Mouse (Mus musculus): ENCODE data around the gene Ahcyl2.
A peak's percentile ranks its signal among the peaks of the same experiment; 100 is the strongest.

Gene Ahcyl2

GRCm38 (mm10) chr6:29851873-29852272, 84.1 kb downstream of the Ahcyl2 start:
- no peak for DNase-seq (ENCODE audit: low read depth, low spot score)

- peak; percentile 92 for DNase-seq (ENCODE audit: low read depth, low spot score)
These were observed 85.5 kb downstream of the Ahcyl2 start for GRCm38 (mm10) chr6:29853213-29853899.

DNA sequence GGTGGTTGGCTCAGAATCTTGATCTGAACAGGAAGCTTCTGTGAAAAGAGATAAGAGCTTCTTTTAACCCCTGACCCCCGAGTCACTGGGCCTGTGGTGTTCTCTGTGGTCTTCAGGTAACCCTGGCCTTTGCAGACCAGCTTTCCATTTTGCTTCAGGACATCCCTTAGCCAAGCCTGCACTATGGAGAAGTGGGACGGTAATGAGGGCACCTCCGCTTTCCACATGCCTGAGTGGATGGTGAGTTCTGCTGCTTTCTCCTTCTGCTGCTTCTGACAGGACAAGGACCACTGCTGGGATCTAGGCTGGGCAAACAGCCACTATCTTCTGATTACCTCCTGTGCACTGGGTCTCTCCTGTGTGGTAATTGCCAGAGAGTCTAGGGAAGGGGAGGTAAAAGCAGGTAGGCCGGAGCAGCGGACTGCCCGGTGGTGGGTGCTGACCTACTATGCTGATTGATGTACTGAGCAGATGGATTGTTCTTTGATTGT, 86.1 kb downstream of the Ahcyl2 start:
- DNase-seq (ENCODE audit: low read depth, low spot score) = no peak

- DNase-seq (ENCODE audit: low read depth, low spot score) = no peak
These were observed 90.8 kb downstream of the Ahcyl2 start for GRCm38 (mm10) chr6:29858619-29859018.

DNA sequence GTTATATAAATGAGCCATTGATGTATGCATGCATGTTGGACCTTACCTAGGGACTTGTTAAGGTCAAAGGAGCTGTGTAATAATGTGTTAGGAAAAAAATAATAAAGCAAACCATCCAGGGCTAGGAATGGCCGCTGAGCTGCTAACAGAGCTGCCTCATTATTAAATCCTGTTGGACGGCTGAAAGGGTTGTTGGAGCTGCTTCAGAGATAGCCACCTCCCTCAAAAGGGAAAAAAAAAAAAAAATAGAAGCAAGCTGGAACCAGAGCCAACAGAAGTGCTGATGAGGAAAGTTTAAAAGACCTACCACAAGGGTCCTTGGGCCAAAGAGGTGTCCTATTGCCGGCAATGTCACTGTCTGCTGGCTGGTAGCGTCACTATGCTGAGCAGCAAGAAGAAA, 91.5 kb downstream of the Ahcyl2 start:
- DNase-seq (ENCODE audit: low read depth, low spot score) = no peak

- peak; percentile 74 for DNase-seq (ENCODE audit: low read depth, low spot score)
These were observed 92.4 kb downstream of the Ahcyl2 start for GRCm38 (mm10) chr6:29860238-29860637.

GRCm38 (mm10) chr6:29864926-29865325, 97.1 kb downstream of the Ahcyl2 start:
- DNase-seq (ENCODE audit: low read depth, low spot score) = no peak

GRCm38 (mm10) chr6:29866935-29867724, 99.3 kb downstream of the Ahcyl2 start:
- no peak for DNase-seq (ENCODE audit: low read depth, low spot score)

DNA sequence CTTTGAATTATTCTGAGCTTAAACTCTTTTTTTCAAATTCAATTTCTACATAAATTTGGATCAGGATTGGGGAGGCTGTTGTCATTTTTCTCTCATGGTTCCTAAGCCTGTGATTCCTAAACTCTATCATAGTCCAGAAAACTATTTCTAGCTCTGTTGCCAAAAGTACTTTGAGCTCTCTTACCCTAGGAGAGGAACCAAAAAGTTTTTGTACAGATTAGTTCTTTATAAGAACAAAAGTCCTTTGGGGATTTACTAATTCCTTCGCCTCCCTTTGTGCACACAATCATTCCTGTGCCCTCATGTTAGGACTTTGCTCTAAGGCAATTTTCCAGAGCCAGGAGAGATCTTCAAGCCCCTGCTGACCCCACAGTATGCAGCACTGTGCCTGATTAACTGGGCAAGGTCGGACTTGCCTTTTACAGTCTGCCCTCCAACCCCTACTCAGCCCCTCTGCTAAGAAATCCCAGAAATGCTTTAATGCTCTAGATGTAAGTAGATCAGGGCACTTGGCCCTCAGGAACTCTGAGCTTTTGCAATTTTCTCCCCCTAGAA, 100.6 kb downstream of the Ahcyl2 start:
- DNase-seq (ENCODE audit: low read depth, low spot score) = no peak

DNA sequence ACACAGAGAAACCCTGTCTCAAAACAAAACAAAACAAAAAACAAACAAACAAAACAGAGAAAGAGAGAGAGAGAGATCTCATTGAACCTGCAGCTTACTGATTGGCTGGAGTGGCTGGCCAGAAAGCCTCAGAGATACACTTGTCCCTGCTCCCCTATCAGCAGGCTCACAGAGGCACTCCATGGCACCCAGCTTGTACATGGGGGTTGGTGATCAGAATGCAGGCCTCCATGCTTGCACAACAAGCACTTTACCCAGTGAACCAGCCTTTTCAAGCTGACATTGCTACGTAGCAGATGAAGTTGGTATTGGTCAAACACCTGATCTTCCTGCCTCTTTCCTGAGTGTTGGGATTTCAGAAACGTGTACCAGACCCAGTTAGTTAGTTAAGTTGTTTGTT, 105.8 kb downstream of the Ahcyl2 start:
- no peak for DNase-seq (ENCODE audit: low read depth, low spot score)

GRCm38 (mm10) chr6:29875576-29875975, 107.8 kb downstream of the Ahcyl2 start:
- no peak for DNase-seq (ENCODE audit: low read depth, low spot score)

- DNase-seq (ENCODE audit: low read depth, low spot score) = no peak
These were observed 109.0 kb downstream of the Ahcyl2 start for GRCm38 (mm10) chr6:29876782-29877181.

- no peak for DNase-seq (ENCODE audit: low read depth, low spot score)
These were observed 111.8 kb downstream of the Ahcyl2 start for GRCm38 (mm10) chr6:29879579-29879978.

GRCm38 (mm10) chr6:29880796-29881195, 113.0 kb downstream of the Ahcyl2 start:
- DNase-seq (ENCODE audit: low read depth, low spot score) = no peak

- DNase-seq (ENCODE audit: low read depth, low spot score) = no peak
These were observed 114.1 kb downstream of the Ahcyl2 start for GRCm38 (mm10) chr6:29881936-29882335.

DNA sequence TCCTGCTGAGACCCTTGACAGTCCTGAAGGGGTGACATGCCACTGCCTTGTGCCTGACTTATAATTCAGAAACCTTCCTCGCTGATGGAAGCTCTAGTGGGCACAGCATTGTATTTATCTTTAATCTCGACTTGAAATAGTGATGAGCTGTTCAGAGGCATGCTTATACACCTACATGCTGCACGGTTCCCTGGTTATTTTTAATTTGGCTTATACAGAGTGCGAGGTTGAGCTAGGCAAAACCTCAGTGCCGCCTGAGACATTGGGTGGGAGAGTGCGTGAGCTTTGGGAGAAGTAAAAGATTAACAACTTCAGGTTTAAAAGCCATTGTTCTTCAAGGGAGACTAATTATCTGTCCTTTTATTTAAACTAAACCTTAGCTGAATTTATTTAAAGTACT, 115.1 kb downstream of the Ahcyl2 start:
- no peak for DNase-seq (ENCODE audit: low read depth, low spot score)

DNA sequence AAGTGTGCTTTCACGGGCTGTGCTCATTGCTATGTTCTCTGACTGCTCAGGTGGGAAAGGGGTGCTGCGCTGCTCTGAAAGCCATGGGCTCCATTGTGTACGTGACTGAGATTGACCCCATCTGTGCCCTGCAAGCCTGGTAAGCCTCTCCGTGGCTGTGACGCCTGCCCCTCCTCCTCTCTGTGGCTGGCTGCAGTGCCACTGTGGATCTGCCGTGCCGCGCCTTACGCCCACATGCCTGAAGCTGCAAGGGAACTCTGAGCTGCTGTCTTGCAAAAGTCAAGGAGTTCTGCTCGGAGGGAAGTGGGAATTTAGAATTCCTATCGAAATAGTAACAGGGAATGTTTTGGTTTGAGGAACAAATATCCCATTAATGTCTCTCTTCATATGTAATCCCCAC, 123.3 kb downstream of the Ahcyl2 start:
- DNase-seq (ENCODE audit: low read depth, low spot score) = no peak

GRCm38 (mm10) chr6:29896976-29897375, 129.2 kb downstream of the Ahcyl2 start:
- DNase-seq (ENCODE audit: low read depth, low spot score) = no peak

GRCm38 (mm10) chr6:29901450-29901849, 133.6 kb downstream of the Ahcyl2 start:
- DNase-seq (ENCODE audit: low read depth, low spot score) = no peak

DNA sequence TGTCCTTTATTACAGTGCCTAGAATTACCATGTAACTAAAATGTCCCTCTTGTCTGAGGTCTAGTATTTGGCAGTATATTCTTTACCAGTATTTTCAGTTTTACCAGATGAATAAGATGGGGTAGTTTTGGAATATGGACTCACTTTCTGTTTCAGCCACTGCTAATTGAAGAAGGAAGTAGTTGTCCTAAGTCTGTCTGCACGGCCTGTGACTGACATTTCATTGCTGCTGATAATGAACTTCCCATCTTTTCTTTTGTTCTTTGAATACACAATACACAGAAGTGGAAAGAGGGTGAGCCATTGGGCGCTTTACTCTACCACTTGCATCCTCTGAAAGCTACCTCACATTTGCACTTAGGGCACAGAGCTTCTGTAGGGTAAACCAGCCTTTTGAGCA, 134.4 kb downstream of the Ahcyl2 start:
- no peak for DNase-seq (ENCODE audit: low read depth, low spot score)

DNA sequence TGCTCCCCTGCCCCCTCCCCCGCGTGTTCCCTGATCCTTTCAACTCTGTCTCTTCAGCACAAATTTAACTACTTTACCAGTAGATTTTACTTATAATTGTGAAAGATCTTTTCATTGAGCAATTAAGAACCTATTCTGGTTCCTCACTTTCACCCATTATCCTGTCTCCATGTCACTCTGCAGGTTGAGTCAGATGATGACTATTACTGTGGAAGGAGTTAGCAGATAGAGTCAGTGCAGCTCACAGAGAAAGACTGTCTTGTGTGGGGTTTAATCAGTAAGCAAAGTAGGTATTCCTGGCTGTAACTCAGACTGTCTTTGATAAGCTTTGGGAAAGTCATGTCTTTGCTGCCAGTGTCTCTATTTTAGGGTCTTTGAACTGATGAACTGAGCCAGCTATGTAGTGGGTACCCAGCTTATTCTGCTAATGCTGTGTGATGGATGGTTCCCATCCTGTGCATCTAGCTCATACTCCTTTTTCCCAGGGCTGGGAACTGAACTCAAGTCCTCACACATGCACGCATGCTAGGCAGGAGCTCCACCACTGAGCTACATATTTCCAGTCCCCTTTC, 135.6 kb downstream of the Ahcyl2 start:
- no peak for DNase-seq (ENCODE audit: low read depth, low spot score)

DNA sequence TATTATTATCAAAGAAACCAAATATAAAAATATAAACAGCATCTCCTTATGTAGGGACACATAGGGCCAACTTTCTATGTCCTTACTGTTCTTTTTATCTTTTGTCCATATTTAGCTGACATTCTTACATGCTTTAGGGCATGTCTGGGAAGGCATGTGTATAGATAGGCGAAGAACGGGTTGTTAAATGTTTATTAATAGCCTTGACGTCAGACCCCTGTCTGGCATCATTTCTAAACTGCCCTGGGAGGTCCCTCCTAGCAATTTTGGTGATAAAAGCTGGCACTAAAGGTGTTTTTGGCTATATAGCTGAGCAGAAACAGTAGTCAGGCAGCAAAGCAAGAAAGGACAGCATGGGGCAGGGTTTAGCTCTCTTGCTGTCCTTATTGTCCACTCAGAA, 136.5 kb downstream of the Ahcyl2 start:
- DNase-seq (ENCODE audit: low read depth, low spot score) = no peak
